Comparison of ENCODE assay signal across 12 mouse cellular contexts in the genomic region with DNA sequence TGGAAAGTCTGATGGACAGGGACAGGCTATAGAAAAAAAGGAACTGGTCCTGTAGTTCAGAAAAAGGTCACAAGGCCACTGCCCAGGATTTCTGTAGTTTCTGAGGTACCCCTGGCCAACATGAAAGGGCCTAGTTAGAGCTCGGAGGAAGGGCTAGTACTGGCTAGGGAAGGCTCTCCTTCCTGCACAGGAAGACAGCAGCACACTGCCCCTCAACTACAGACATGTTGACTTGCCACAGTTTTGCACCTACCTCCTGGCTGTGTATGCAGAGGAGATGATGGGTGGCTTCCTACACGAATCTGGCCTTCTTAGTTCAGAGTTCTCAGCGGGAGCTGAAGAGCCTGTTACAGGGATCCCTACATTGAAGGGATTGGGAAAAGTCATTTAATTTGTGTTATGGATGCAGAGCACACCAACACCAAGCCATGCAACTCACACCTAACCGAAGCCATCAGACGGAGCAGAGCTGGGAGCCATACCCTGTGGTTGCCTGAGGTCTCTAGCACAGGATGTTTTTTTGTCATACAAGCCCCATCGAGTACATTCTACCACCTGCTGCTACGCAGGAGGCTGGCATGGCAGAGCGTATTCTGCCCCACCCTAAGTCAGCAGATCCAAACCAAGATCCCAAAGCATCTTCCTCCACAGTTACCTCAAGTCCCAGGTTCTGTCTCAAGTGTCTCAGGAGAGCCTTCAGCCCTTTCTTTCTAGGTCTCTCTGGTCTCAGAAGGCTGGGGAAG. TPM values are rescaled to one million over a fixed set of nuclear protein-coding genes. Genes with fewer than 3 reads are reported as not detected.
DNase-seq lines count a peak whose midpoint lies in the region; ATAC-seq lines count a peak whose summit lies in the region.
"Had no signal": no experiment of that assay in that cellular context is flagged by ENCODE, and none has a peak within 500 bp of the region (broad histone marks: within the 10 kb centered on the region; RNA-seq: fewer than 3 reads in every experiment).

No protein-coding gene starts in this region.

- no peaks in the 10 kb centered on the region for H3K27me3 ChIP-seq in lung, embryonic 16.5 days (ENCODE audit: control insufficient read depth, insufficient read depth, low read depth, low read length)
- H3K27me3 ChIP-seq: lung, embryonic 15.5 days had no signal

- DNase-seq in lung, postnatal 10 days = no peak
- DNase-seq in induced T-regulatory cell, adult 2 months (ENCODE audit: low read depth) = peak; percentile 93
- peak; percentile 67 to 75 for DNase-seq in thymus, postnatal 36 days
- no peak for DNase-seq in kidney, postnatal 25 days
- DNase-seq in gastrocnemius, postnatal 4 days (ENCODE audit: low spot score in 2 of 2) = no peak
- DNase-seq in heart, postnatal 14 days = no peak
- DNase-seq: cerebellum, adult 11-12 months; forebrain, postnatal 0 days; kidney, adult 18-20 months had no signal

- no peak overlapping the region for H3K9ac ChIP-seq in lung, embryonic 16.5 days (ENCODE audit: low read length)
- H3K9ac ChIP-seq: forebrain, postnatal 0 days; lung, embryonic 15.5 days had no signal

- H3K9me3 ChIP-seq in lung, embryonic 16.5 days (ENCODE audit: control insufficient read depth, low read length) = no peaks in the 10 kb centered on the region
- H3K9me3 ChIP-seq: lung, embryonic 15.5 days had no signal

- no peak overlapping the region for H3K4me3 ChIP-seq in lung, embryonic 16.5 days (ENCODE audit: low read length)
- H3K4me3 ChIP-seq: lung, embryonic 15.5 days had no signal

- no peaks in the 10 kb centered on the region for H3K4me1 ChIP-seq in lung, embryonic 16.5 days (replicated peaks; ENCODE audit: control insufficient read depth, insufficient read depth, low read length)
- H3K4me1 ChIP-seq: lung, embryonic 15.5 days had no signal

- H3K27ac ChIP-seq in lung, embryonic 16.5 days (ENCODE audit: low read length) = 0 out of 2 replicates have a peak overlapping the region, but pooled peaks have one; percentile 6
- H3K27ac ChIP-seq: lung, embryonic 15.5 days had no signal

- ATAC-seq in lung, embryonic 16.5 days (ENCODE audit: low read depth) = no peak
- ATAC-seq in megakaryocyte progenitor cell, adult 5-6 weeks (replicated peaks; ENCODE audit: poor library complexity) = peak; percentile 18
- ATAC-seq: forebrain, postnatal 0 days had no signal

- no peaks in the 10 kb centered on the region for H3K36me3 ChIP-seq in lung, embryonic 16.5 days (ENCODE audit: control insufficient read depth, insufficient read depth, low read length)
- H3K36me3 ChIP-seq: lung, embryonic 15.5 days had no signal

- H3K4me2 ChIP-seq in lung, embryonic 16.5 days (ENCODE audit: low read depth, low read length) = no peak overlapping the region
- H3K4me2 ChIP-seq: lung, embryonic 15.5 days had no signal

- WGBS in lung, embryonic 16.5 days = 76% methylated on average over 8 of the region's 8 CpGs

- intact Hi-C loops in heart, postnatal 14 days (cut with DNase I) = no loop called here

RNA-seq across cellular contexts. Expression of a gene that starts 0.7 kb away (rescaled TPM):
- polyA plus RNA-seq in lung, embryonic 16.5 days (2015; fragmentation: Nextera tagmentation; extraction: Ambion mirVana) = 3.2 and 5.5 TPM in 2 replicates
- 40.9 and 44.1 TPM in 2 replicates for total RNA-seq in megakaryocyte progenitor cell, adult 5-6 weeks (2015)
- 75.9 and 85.8 TPM in 2 replicates for total RNA-seq in megakaryocyte progenitor cell, adult 5-6 weeks (2017)
- total RNA-seq in gastrocnemius, postnatal 4 days (2021) = 10 to 100 TPM; 77.1 to 86.9 TPM
- total RNA-seq in heart, postnatal 14 days (2021) = 1 to 10 TPM in 1 of 2 experiments, under 1 TPM in 1; 0.84 to 6.1 TPM

RNA-seq across cellular contexts. Expression of a gene that starts 6.7 kb away (rescaled TPM):
- polyA plus RNA-seq in lung, embryonic 16.5 days (2015; fragmentation: Nextera tagmentation; extraction: Ambion mirVana) = 54.5 and 60.9 TPM in 2 replicates
- total RNA-seq in megakaryocyte progenitor cell, adult 5-6 weeks (2015) = 5.7 and 8.8 TPM in 2 replicates
- total RNA-seq in megakaryocyte progenitor cell, adult 5-6 weeks (2017) = 1.9 and 9.7 TPM in 2 replicates
- 1 to 10 TPM; 2.0 to 4.5 TPM for total RNA-seq in gastrocnemius, postnatal 4 days (2021)
- 10 to 100 TPM in 1 of 2 experiments, 1 to 10 TPM in 1; 7.9 to 12.6 TPM for total RNA-seq in heart, postnatal 14 days (2021)

RNA-seq across cellular contexts. Expression of a gene that starts 33.0 kb away (rescaled TPM):
- polyA plus RNA-seq in lung, embryonic 16.5 days (2015; fragmentation: Nextera tagmentation; extraction: Ambion mirVana) = 12.9 and 13.5 TPM in 2 replicates
- 5.1 and 6.5 TPM in 2 replicates for total RNA-seq in megakaryocyte progenitor cell, adult 5-6 weeks (2015)
- total RNA-seq in megakaryocyte progenitor cell, adult 5-6 weeks (2017) = 11.8 and 14.0 TPM in 2 replicates
- total RNA-seq in gastrocnemius, postnatal 4 days (2021) = 1 to 10 TPM; 6.6 to 7.2 TPM
- total RNA-seq in heart, postnatal 14 days (2021) = 1 to 10 TPM; 2.9 to 4.7 TPM

RNA-seq across cellular contexts. Expression of a gene that starts 47.9 kb away (rescaled TPM):
- polyA plus RNA-seq in lung, embryonic 16.5 days (2015; fragmentation: Nextera tagmentation; extraction: Ambion mirVana) = 18.3 TPM in 2 replicates
- 0.10 and 0.89 TPM in 2 replicates for total RNA-seq in megakaryocyte progenitor cell, adult 5-6 weeks (2015)
- 0.10 and 0.46 TPM in 2 replicates for total RNA-seq in megakaryocyte progenitor cell, adult 5-6 weeks (2017)
- total RNA-seq in gastrocnemius, postnatal 4 days (2021) = 1 to 10 TPM; 6.4 to 6.9 TPM
- total RNA-seq in heart, postnatal 14 days (2021) = 1 to 10 TPM; 3.7 to 4.1 TPM

Comparison
In these comparisons a context has a peak if more than half of its experiments do, and no peak if none do; other contexts are left out.
1. DNase-seq: peak in induced T-regulatory cell, adult 2 months (single experiment) and thymus, postnatal 36 days (2 of 2); none in lung, postnatal 10 days (single experiment), kidney, postnatal 25 days (0 of 2), gastrocnemius, postnatal 4 days (0 of 2) and heart, postnatal 14 days (0 of 2).
2. RNA of a gene that starts 0.7 kb away (total RNA-seq): 77.1 to 86.9 TPM in gastrocnemius, postnatal 4 days and 40.9 to 85.8 TPM in megakaryocyte progenitor cell, adult 5-6 weeks; 0.84 to 6.1 TPM in heart, postnatal 14 days; every median in the first group is over 4 times any median in the second.